Mouse (Mus musculus): ENCODE measurements around the gene Selenon. TPM values are rescaled to one million over a fixed set of nuclear protein-coding genes. Genes with fewer than 3 reads are reported as not detected.

Selenon gene
- polyA plus RNA-seq (2015; fragmentation: Nextera tagmentation; extraction: Ambion mirVana), result 2.8 TPM in 2 replicates

- H3K4me3 ChIP-seq (ENCODE audit: low read depth, low read length), result peak within 1 kb of the TSS; percentile 57
- peaks cover 6% of the 10 kb centered on the region; the same call in 1 of the 2 replicates for H3K27me3 ChIP-seq (ENCODE audit: insufficient read depth, low read length)
- H3K36me3 ChIP-seq (replicated peaks; ENCODE audit: insufficient read depth, low read length), result no peaks in the 10 kb centered on the region; the same call in 1 of the 2 replicates
- peaks cover 18% of the 10 kb centered on the region for H3K4me1 ChIP-seq (ENCODE audit: insufficient read depth)
- 0 out of 2 replicates have a peak within 1 kb of the TSS, but pooled peaks have one; percentile 40 for H3K27ac ChIP-seq (ENCODE audit: low read depth)
- peak; percentile 48; the same call in 1 of the 2 replicates for ATAC-seq
- TF ChIP-seq CTCF (IDR thresholded peaks at IDR 0.05; ENCODE audit: low read depth) (no peak), EP300 (IDR thresholded peaks at IDR 0.05; ENCODE audit: low read depth) (no peak)
- WGBS (ENCODE audit: insufficient replicate concordance), result 1% methylated on average over 50 of the region's 67 CpGs
- peak within 1 kb of the TSS; percentile 81 for H3K4me2 ChIP-seq (ENCODE audit: low read depth, low read length)
- DNase-seq, result peak; percentile 68
- H3K9me3 ChIP-seq (ENCODE audit: low read length), result peaks cover 5% of the 10 kb centered on the region; the same call in 1 of the 2 replicates
- peak within 1 kb of the TSS; percentile 76 for H3K9ac ChIP-seq (replicated peaks)
Measured at GRCm38 (mm10) chr4:134551494-134552316, at the start of gene Selenon. Gene Selenon (minus strand): TSS chr4:134552166.

GRCm38 (mm10) chr4:134601404-134601803 is 49.4 kb upstream of the Selenon start:
- no peak for TF ChIP-seq EP300 (IDR thresholded peaks at IDR 0.05; ENCODE audit: low read depth)
- TF ChIP-seq CTCF (IDR thresholded peaks at IDR 0.05; ENCODE audit: low read depth), result no peak
- H3K4me2 ChIP-seq (ENCODE audit: low read depth, low read length), result 0 out of 2 replicates have a peak overlapping the region, but pooled peaks have one; percentile 40
- ATAC-seq (no peak), DNase-seq (peak; percentile 35)
- no peaks in the 10 kb centered on the region for H3K9me3 ChIP-seq (ENCODE audit: low read length)
- H3K27ac ChIP-seq (ENCODE audit: low read depth), result peak overlapping the region; percentile 67
- no peaks in the 10 kb centered on the region for H3K36me3 ChIP-seq (replicated peaks; ENCODE audit: insufficient read depth, low read length)
- H3K4me1 ChIP-seq (ENCODE audit: insufficient read depth), result peaks cover 28% of the 10 kb centered on the region
- no peak overlapping the region for H3K9ac ChIP-seq (replicated peaks)
- H3K27me3 ChIP-seq (ENCODE audit: insufficient read depth, low read length), result no peaks in the 10 kb centered on the region
- H3K4me3 ChIP-seq (ENCODE audit: low read depth, low read length), result no peak overlapping the region
- WGBS (ENCODE audit: insufficient replicate concordance), result 32% methylated on average over 8 of the region's 8 CpGs

- 66% methylated on average over 7 of the region's 7 CpGs for WGBS (ENCODE audit: insufficient replicate concordance)
- no peak for DNase-seq
Measured at GRCm38 (mm10) chr4:134600777-134601176, 48.8 kb upstream of the Selenon start.

GRCm38 (mm10) chr4:134600060-134600459 is 48.1 kb upstream of the Selenon start:
- Histone ChIP-seq H3K4me1 (ENCODE audit: insufficient read depth) (peaks cover 25% of the 10 kb centered on the region), H3K36me3 (replicated peaks; ENCODE audit: insufficient read depth, low read length) (no peaks in the 10 kb centered on the region; the same call in 1 of the 2 replicates), H3K27me3 (ENCODE audit: insufficient read depth, low read length) (no peaks in the 10 kb centered on the region), H3K27ac (ENCODE audit: low read depth) (no peak overlapping the region), H3K4me2 (ENCODE audit: low read depth, low read length) (no peak overlapping the region), H3K9ac (replicated peaks) (no peak overlapping the region), H3K4me3 (ENCODE audit: low read depth, low read length) (no peak overlapping the region), H3K9me3 (ENCODE audit: low read length) (no peaks in the 10 kb centered on the region)
- TF ChIP-seq EP300 (IDR thresholded peaks at IDR 0.05; ENCODE audit: low read depth), result no peak
- no peak for TF ChIP-seq CTCF (IDR thresholded peaks at IDR 0.05; ENCODE audit: low read depth)
- 88% methylated on average over 9 of the region's 9 CpGs for WGBS (ENCODE audit: insufficient replicate concordance)
- ATAC-seq (no peak), DNase-seq (no peak)

More at GRCm38 (mm10) chr4:134600777-134601176, 48.8 kb upstream of the Selenon start:
- ATAC-seq, result no peak
- no peak overlapping the region for H3K9ac ChIP-seq (replicated peaks)
- H3K36me3 ChIP-seq (replicated peaks; ENCODE audit: insufficient read depth, low read length), result no peaks in the 10 kb centered on the region; the same call in 1 of the 2 replicates
- TF ChIP-seq EP300 (IDR thresholded peaks at IDR 0.05; ENCODE audit: low read depth) (0 out of 2 replicates have a peak, but pooled peaks have one; percentile 4), CTCF (IDR thresholded peaks at IDR 0.05; ENCODE audit: low read depth) (no peak)
- H3K27me3 ChIP-seq (ENCODE audit: insufficient read depth, low read length), result no peaks in the 10 kb centered on the region
- H3K4me1 ChIP-seq (ENCODE audit: insufficient read depth), result peaks cover 25% of the 10 kb centered on the region
- peak overlapping the region; percentile 48; the same call in 1 of the 2 replicates for H3K27ac ChIP-seq (ENCODE audit: low read depth)
- no peak overlapping the region for H3K4me2 ChIP-seq (ENCODE audit: low read depth, low read length)
- H3K9me3 ChIP-seq (ENCODE audit: low read length), result no peaks in the 10 kb centered on the region
- H3K4me3 ChIP-seq (ENCODE audit: low read depth, low read length), result no peak overlapping the region

- Histone ChIP-seq H3K4me2 (ENCODE audit: low read depth, low read length) (no peak overlapping the region), H3K27ac (ENCODE audit: low read depth) (no peak overlapping the region), H3K9ac (replicated peaks) (no peak overlapping the region), H3K36me3 (replicated peaks; ENCODE audit: insufficient read depth, low read length) (no peaks in the 10 kb centered on the region; the same call in 1 of the 2 replicates), H3K9me3 (ENCODE audit: low read length) (no peaks in the 10 kb centered on the region), H3K4me1 (ENCODE audit: insufficient read depth) (peaks cover 12% of the 10 kb centered on the region), H3K4me3 (ENCODE audit: low read depth, low read length) (no peak overlapping the region), H3K27me3 (ENCODE audit: insufficient read depth, low read length) (no peaks in the 10 kb centered on the region)
- DNase-seq, result no peak
- no peak for ATAC-seq
- TF ChIP-seq EP300 (IDR thresholded peaks at IDR 0.05; ENCODE audit: low read depth) (no peak), CTCF (IDR thresholded peaks at IDR 0.05; ENCODE audit: low read depth) (no peak)
- WGBS (ENCODE audit: insufficient replicate concordance), result 68% methylated on average over 10 of the region's 10 CpGs
Measured at GRCm38 (mm10) chr4:134596816-134597692, 45.1 kb upstream of the Selenon start.

All from liver, postnatal 0 days (tissue).